Mouse (Mus musculus) embryo, embryonic 10 days (tissue): ENCODE data around the gene Clec10a.

Experiments
- DNase-seq: peaks from one replicate; pipeline ENCODE4 v3.0.0-alpha.2; 2015; ENCODE audit warnings: low spot score

The Clec10a gene

GRCm38 (mm10) chr11:70218741-70219470 lies 62.9 kb downstream of the Clec10a start:
- DNase-seq, result no peak

GRCm38 (mm10) chr11:70219873-70220272 lies 63.9 kb downstream of the Clec10a start:
- DNase-seq, result no peak

- no peak for DNase-seq
These were observed 64.3 kb downstream of the Clec10a start for GRCm38 (mm10) chr11:70220323-70220722.
